ENCODE assay signal across 8 mouse cellular contexts in genomic region chr19:38836438-38837170, GRCm38 (mm10). TPM values are rescaled to one million over a fixed set of nuclear protein-coding genes. Genes with fewer than 3 reads are reported as not detected.
DNase-seq lines count a peak whose midpoint lies in the region; ATAC-seq and TF ChIP-seq lines count a peak whose summit lies in the region.

TSS of gene Tbc1d12 (plus strand) at chr19:38836579.

- peak within 1 kb of the TSS; percentile 81 for H3K4me3 ChIP-seq in hindbrain, embryonic 10.5 days
- H3K4me3 ChIP-seq in lung, postnatal 0 days (ENCODE audit: low read depth, low read length), result peak within 1 kb of the TSS; percentile 85

- peak within 1 kb of the TSS; percentile 94 for H3K27ac ChIP-seq in hindbrain, embryonic 10.5 days
- peak within 1 kb of the TSS; percentile 89 for H3K27ac ChIP-seq in lung, postnatal 0 days (ENCODE audit: low read length)

- no peak for TF ChIP-seq EP300 in lung, postnatal 0 days (IDR thresholded peaks at IDR 0.05)

- under 1% methylated on average over 99 of the region's 101 CpGs for WGBS in hindbrain, embryonic 10.5 days
- 3% methylated on average over 53 of the region's 101 CpGs for WGBS in lung, postnatal 0 days

- no peaks in the 10 kb centered on the region for H3K27me3 ChIP-seq in hindbrain, embryonic 10.5 days (ENCODE audit: insufficient read depth, poor library complexity, severe bottlenecking)
- H3K27me3 ChIP-seq in lung, postnatal 0 days (replicated peaks; ENCODE audit: insufficient read depth, low read length), result no peaks in the 10 kb centered on the region

- peaks cover 2% of the 10 kb centered on the region; the same call in 1 of the 2 replicates for H3K36me3 ChIP-seq in hindbrain, embryonic 10.5 days
- H3K36me3 ChIP-seq in lung, postnatal 0 days (ENCODE audit: insufficient read depth, low read length), result no peaks in the 10 kb centered on the region

- peak; percentile 85 for DNase-seq in MEL-GATA-1-ER (ENCODE audit: extremely low read depth, low read depth)
- DNase-seq in cerebellum, adult 8-10 months, result peak; percentile 93
- peak; percentile 83 for DNase-seq in forelimb bud, embryonic 11.5 days (ENCODE audit: low read depth, low spot score)
- DNase-seq in hindbrain, embryonic 10.5 days (ENCODE audit: low spot score), result peak; percentile 91
- DNase-seq in layer of hippocampus, adult 9-11 months, result peak; percentile 87
- DNase-seq in lung, postnatal 0 days (ENCODE audit: low spot score), result peak; percentile 94
- peak; percentile 91 for DNase-seq in ovary, postnatal 14 days (ENCODE audit: low spot score)
- peak; percentile 89 for DNase-seq in thymus, postnatal 14 days

- H3K9ac ChIP-seq in lung, postnatal 0 days (replicated peaks; ENCODE audit: low read depth), result peak within 1 kb of the TSS; percentile 73

- 0 out of 2 replicates have a peak, but pooled peaks cover under 1% of the 10 kb centered on the region for H3K9me3 ChIP-seq in hindbrain, embryonic 10.5 days
- no peaks in the 10 kb centered on the region for H3K9me3 ChIP-seq in lung, postnatal 0 days (ENCODE audit: low read length)

- peak; percentile 94 for ATAC-seq in lung, postnatal 0 days

- no peak; the same call in 1 of the 2 replicates for TF ChIP-seq CTCF in lung, postnatal 0 days (IDR thresholded peaks at IDR 0.05)

- peaks cover 11% of the 10 kb centered on the region; the same call in 1 of the 2 replicates for H3K4me1 ChIP-seq in hindbrain, embryonic 10.5 days (replicated peaks)
- H3K4me1 ChIP-seq in lung, postnatal 0 days (ENCODE audit: insufficient read depth, low read depth, low read length), result peaks cover 7% of the 10 kb centered on the region; the same call in 1 of the 2 replicates

- peak within 1 kb of the TSS; percentile 68 for H3K4me2 ChIP-seq in lung, postnatal 0 days (replicated peaks; ENCODE audit: low read depth, low read length)

RNA-seq across cellular contexts. Expression of gene Tbc1d12, which starts in this region (rescaled TPM):
- 1.8 and 2.3 TPM in 2 replicates for polyA plus RNA-seq in hindbrain, embryonic 10.5 days (2016; fragmentation: Nextera tagmentation; extraction: Ambion mirVana)
- polyA plus RNA-seq in lung, postnatal 0 days (2015; fragmentation: Nextera tagmentation; extraction: Ambion mirVana), result 2.8 and 3.3 TPM in 2 replicates

Comparison
In these comparisons a context has a peak if more than half of its experiments do, and no peak if none do; other contexts are left out.
1. Peak in every context shown above with its lines: DNase-seq, ATAC-seq, H3K4me3 ChIP-seq and H3K27ac ChIP-seq.